Mouse (Mus musculus) WW6 (cell line): ENCODE measurements around the gene Hist1h2bj.
"Not testable (repeated sequence)": the region's sequence is repeated elsewhere in the genome, so short reads cannot be mapped to it uniquely, and the experiment has no call there.

Source experiments
- DNase-seq: peaks from one replicate; pipeline ENCODE4 v3.0.0-alpha.2; 2013; ENCODE audit warnings: low read depth, low spot score

Gene Hist1h2bj

GRCm38 (mm10) chr13:22039951-22040463 is 3.0 kb upstream of the Hist1h2bj start:
- no peak for DNase-seq

GRCm38 (mm10) chr13:22040464-22041141 is 2.4 kb upstream of the Hist1h2bj start:
- no peak for DNase-seq

- DNase-seq = not testable (repeated sequence)
Measured at GRCm38 (mm10) chr13:22041142-22041536, 1.9 kb upstream of the Hist1h2bj start, which contains the start of gene Hist1h4i. Gene Hist1h4i, minus strand, starts transcription at chr13:22041362.

GRCm38 (mm10) chr13:22041651-22042567 is 1.1 kb upstream of the Hist1h2bj start:
- DNase-seq = no peak

DNA sequence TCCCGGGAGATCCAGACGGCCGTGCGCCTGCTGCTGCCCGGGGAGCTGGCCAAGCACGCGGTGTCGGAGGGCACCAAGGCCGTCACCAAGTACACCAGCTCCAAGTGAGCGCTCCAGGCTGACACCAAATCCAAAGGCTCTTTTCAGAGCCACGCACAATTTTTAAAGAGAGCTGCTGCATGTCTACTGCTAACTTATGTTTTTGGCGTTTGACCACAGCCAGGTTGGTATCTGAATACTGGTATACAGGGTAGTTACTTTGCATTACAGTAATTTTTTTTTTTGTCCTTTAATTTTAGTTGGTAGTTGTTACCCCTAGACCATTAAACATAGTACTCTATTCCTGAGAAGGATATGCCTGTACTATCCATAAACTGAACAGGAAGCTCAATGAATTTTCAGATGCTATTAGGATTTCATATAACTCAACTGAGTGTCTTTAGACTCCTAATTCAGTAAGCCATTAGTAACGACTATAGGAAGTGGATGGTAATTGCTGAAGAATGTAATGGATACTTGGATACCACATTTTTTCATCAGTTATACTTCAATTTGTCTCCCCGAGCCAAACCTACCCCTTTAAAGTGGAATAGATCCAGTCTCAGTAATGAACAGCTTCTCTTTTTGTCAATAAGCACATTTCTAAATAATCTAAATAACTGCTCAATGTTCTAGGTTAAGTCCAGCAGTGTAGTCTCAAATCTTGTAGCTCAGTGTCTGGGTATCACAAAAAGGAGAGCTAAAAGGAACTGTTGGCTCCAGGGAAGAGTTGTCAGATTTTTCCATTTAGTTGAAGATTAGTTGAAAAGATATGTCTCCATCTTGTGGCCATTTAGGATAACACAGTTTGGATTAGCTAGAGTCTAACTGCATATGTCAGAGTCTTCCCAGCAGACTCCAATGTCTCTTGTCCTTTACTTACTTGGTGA is 753 bp downstream of the Hist1h2bj start:
- DNase-seq = no peak

GRCm38 (mm10) chr13:22044432-22045155 is 1.6 kb downstream of the Hist1h2bj start:
- no peak for DNase-seq

DNA sequence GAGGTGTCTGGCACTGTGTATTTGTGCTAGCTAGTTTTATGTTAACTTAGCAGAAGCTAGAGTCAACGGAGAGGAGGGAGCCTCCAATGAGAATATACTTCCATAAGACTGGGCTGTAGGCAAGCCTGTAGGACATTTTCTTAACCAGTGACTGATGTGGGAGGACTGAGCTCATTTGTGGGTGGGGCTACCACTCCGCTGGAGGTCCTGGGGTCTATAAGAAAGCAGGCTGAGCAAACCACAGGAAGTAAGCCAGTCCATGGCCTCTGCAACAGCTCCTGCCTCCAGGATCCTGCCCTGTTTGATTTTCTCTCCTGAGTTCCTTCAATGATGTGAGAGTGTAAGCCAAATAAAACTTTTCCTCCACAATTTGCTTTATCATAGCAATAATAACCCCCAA is 2.3 kb downstream of the Hist1h2bj start:
- DNase-seq = no peak

- DNase-seq = no peak
Measured at GRCm38 (mm10) chr13:22049041-22049440, 6.0 kb downstream of the Hist1h2bj start.

DNA sequence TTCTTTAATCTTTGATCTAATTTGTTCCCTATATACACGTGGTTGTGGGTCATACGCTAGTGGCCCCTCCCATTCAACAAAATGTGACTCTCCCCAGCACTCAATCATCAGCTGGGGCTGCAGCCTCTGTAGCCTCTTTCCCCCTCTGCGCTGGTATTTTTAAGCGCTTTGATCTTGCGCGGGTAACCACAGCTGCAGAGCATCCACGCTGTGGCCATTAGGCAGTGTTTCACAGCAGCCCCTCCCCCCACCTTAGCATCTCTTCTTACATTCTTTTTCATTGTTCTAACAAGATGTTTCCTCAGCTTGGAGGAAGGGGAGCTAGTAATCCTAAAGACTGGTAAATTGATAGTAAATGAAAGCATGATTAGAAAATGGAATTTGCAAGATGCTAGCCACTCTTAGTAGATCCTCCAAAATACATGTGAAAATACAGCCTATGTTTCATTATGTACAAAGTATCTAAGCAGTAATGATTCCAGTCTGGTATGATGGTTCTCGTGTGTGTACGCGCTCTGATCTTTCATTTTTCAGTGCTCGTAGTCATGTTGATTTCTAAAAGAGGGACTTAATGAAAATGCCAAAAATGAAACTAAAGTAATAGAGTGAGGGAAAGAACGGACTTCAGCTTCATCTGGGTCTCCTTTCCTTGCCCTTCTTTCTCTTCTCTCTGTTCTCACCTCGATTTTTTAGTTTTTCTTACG is 6.9 kb downstream of the Hist1h2bj start:
- no peak for DNase-seq

DNA sequence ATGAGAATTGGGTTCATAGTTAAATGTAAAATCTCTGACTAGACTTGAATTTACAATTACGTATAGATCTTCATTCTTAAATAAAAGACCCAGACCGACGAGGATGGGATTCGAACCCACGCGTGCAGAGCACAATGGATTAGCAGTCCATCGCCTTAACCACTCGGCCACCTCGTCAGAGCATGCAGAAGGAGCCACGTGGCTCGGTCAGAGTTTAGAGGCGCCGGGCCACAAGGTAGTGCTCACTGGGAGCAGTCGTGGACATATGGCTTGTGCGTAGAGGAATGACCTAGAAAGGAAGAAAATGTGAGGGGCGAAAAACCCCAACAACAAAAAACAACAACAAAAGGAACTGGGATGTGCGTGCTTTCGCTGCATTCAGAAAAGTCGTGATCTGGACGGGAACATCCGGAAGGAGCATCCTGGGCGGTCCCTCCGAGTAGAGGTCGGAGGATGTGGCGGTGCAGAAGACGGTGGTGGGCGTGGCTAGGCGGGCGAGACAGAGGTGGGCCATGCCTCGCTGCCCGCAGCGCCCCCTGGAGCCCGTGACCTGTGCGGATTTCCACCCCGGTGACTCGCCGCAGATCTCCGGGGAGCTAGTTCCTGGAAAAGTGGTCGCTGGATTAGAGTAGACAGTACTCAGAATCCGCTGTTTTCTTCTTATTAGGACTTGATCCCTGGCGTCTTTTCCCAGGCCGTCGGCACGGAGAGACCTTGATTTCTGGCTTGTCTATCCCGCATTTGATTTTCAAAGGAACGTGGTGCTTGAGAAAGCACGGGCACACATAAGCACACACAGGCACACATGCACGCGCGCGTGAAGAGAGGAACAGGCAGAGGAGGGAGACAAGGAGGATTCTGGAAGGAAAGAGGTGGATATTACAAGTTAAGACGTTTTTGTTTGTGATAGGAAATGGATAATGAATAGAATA is 7.8 kb downstream of the Hist1h2bj start:
- peak; percentile 73 for DNase-seq

DNA sequence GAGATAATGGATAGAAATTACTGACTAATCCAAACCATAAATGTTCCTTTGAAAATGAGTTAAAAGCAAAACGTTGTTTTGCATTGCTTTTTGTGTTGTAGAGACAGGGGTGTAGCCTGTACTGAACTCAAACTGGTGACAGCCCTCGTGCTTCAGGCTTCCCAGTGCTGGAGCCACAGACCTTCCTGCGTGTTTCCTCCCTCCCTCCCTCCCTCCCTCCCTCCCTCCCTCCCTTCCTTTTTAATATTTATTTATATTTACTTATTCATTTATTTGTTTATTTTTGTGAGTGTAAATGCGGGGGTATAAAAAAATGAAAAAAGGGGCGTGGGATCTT is 8.5 kb downstream of the Hist1h2bj start:
- DNase-seq = no peak

- no peak for DNase-seq
Measured at GRCm38 (mm10) chr13:22053754-22054153, 10.7 kb downstream of the Hist1h2bj start.

GRCm38 (mm10) chr13:22061422-22061821 is 18.4 kb downstream of the Hist1h2bj start:
- DNase-seq = no peak

GRCm38 (mm10) chr13:22063468-22063867 is 20.5 kb downstream of the Hist1h2bj start:
- no peak for DNase-seq

DNA sequence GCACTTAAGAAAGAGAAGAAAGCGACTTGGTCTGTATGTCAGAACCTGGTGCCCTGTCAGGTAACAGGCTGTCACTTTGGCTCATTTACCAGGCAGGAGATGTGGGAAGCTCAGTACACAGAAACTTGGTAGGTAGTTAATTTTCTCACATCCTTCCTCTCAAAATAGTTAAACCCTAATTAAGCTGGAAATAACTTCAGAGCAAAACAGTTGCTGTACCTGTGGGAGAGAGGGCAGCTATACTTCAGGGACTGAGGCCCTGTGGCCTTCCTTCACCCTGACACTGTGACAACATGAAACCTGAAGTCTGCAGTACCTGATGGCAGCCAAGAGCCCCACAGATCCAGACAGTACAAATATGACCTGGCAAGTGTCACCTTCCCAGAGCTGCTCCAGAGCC is 41.1 kb downstream of the Hist1h2bj start, which contains the start of gene Vmn1r188:
Gene Vmn1r188, plus strand, starts transcription at position 301 of the 400 bp plus-strand sequence.
- not testable (repeated sequence) for DNase-seq
